Mouse (Mus musculus): ENCODE data around the gene Ddx31. TPM values are rescaled to one million over a fixed set of nuclear protein-coding genes. Genes with fewer than 3 reads are reported as not detected.
A peak's percentile ranks its signal among the peaks of the same experiment; 100 is the strongest.

Gene Ddx31
- polyA plus RNA-seq, 1 experiment = 3.4 TPM

DNA sequence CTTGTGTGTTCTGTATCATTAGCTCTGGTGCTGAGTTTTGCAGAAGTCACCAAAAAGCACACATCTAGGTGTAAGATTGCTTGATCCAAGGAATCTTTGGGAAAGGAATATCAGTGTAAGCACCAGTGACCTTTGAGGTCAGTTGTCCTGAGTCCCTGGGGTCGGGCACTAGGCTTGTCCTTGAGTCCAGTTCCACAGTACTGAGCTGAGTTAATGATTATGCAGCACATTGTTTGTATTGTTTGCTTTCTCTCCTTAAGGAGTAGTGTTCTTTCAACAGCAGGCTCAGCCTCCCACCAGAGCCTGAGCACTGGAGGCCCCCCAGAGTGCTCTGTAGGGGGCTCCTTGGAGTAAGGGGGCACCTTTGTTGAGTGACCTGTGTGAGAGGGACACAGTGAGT lies 52.6 kb downstream of the Ddx31 start:
- Histone ChIP-seq H3K4me3 (ENCODE audit: insufficient read depth, low read depth, low read length) (no peak overlapping the region), H3K4me1 (ENCODE audit: control insufficient read depth, insufficient read depth, low read length) (no peaks in the 10 kb centered on the region; the same call in 1 of the 2 replicates), H3K36me3 (ENCODE audit: control insufficient read depth, insufficient read depth, low read length) (no peaks in the 10 kb centered on the region), H3K27ac (ENCODE audit: insufficient read depth, low read depth, low read length) (no peak overlapping the region), H3K27me3 (replicated peaks; ENCODE audit: control insufficient read depth, insufficient read depth, low read length) (no peaks in the 10 kb centered on the region)
- 31% methylated on average over 1 of the region's 1 CpGs for WGBS
- peak; percentile 51 for DNase-seq
- TF ChIP-seq CTCF (conservative IDR thresholded peaks at IDR 0.05; ENCODE audit: insufficient read depth, insufficient read length, low read depth, low read length) = no peak
- no peak for TF ChIP-seq POLR2A (IDR thresholded peaks at IDR 0.05; ENCODE audit: low read depth, low read length)

DNA sequence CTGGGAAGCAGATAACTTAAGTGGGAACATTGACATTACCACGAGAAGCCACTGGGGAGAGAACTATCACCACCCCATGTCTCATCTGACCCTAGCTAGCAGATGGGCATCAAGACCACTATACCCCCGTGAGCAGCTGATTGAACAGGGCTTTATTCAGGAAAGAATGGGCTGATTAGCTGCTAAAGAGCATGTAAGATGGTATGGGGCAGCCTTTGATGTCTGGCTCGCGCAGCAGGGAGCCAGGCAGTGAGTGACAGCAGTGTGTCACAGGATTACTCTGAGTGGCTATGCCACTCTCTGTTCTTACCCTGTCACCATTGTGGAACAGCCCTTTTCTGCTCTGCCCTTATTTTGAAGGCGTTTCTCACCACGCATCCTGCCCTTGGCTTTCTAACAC lies 53.3 kb downstream of the Ddx31 start:
- no peaks in the 10 kb centered on the region for H3K27me3 ChIP-seq (replicated peaks; ENCODE audit: control insufficient read depth, insufficient read depth, low read length)
- TF ChIP-seq POLR2A (IDR thresholded peaks at IDR 0.05; ENCODE audit: low read depth, low read length) (no peak), CTCF (conservative IDR thresholded peaks at IDR 0.05; ENCODE audit: insufficient read depth, insufficient read length, low read depth, low read length) (no peak)
- no peak overlapping the region for H3K27ac ChIP-seq (ENCODE audit: insufficient read depth, low read depth, low read length)
- no peaks in the 10 kb centered on the region for H3K36me3 ChIP-seq (ENCODE audit: control insufficient read depth, insufficient read depth, low read length)
- no peaks in the 10 kb centered on the region; the same call in 1 of the 2 replicates for H3K4me1 ChIP-seq (ENCODE audit: control insufficient read depth, insufficient read depth, low read length)
- H3K4me3 ChIP-seq (ENCODE audit: insufficient read depth, low read depth, low read length) = no peak overlapping the region
- 80% methylated on average over 6 of the region's 6 CpGs for WGBS
- DNase-seq = no peak

DNA sequence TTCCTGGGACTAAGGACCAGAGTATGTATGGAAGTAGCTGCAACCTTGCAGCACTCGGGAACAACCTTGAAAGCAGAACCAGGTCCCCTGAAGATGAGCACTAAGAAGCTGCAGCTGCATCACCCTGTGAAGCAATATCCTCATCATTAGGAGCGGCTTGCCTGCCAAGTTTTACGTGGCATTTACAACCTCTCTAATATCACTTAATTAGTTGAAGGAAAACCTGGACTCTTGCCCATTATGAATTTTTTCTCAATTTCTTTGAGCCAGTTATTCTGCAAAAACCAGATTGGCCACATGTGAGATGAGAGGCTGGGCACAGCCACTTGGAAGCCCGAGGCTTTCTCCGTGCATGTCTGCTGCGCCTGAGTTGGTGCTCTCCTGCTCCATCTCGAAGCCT lies 55.7 kb downstream of the Ddx31 start:
- WGBS = 80% methylated on average over 7 of the region's 7 CpGs
- Histone ChIP-seq H3K27ac (ENCODE audit: insufficient read depth, low read depth, low read length) (no peak overlapping the region), H3K4me3 (ENCODE audit: insufficient read depth, low read depth, low read length) (no peak overlapping the region), H3K4me1 (ENCODE audit: control insufficient read depth, insufficient read depth, low read length) (no peaks in the 10 kb centered on the region; the same call in 1 of the 2 replicates), H3K36me3 (ENCODE audit: control insufficient read depth, insufficient read depth, low read length) (no peaks in the 10 kb centered on the region), H3K27me3 (replicated peaks; ENCODE audit: control insufficient read depth, insufficient read depth, low read length) (no peaks in the 10 kb centered on the region)
- no peak for DNase-seq
- TF ChIP-seq POLR2A (IDR thresholded peaks at IDR 0.05; ENCODE audit: low read depth, low read length) = no peak
- no peak for TF ChIP-seq CTCF (conservative IDR thresholded peaks at IDR 0.05; ENCODE audit: insufficient read depth, insufficient read length, low read depth, low read length)

- no peaks in the 10 kb centered on the region for H3K36me3 ChIP-seq (ENCODE audit: control insufficient read depth, insufficient read depth, low read length)
- no peak overlapping the region for H3K27ac ChIP-seq (ENCODE audit: insufficient read depth, low read depth, low read length)
- WGBS = 84% methylated on average over 4 of the region's 4 CpGs
- no peak for DNase-seq
- no peak overlapping the region for H3K4me3 ChIP-seq (ENCODE audit: insufficient read depth, low read depth, low read length)
- H3K4me1 ChIP-seq (ENCODE audit: control insufficient read depth, insufficient read depth, low read length) = no peaks in the 10 kb centered on the region; the same call in 1 of the 2 replicates
- H3K27me3 ChIP-seq (replicated peaks; ENCODE audit: control insufficient read depth, insufficient read depth, low read length) = no peaks in the 10 kb centered on the region
- TF ChIP-seq CTCF (conservative IDR thresholded peaks at IDR 0.05; ENCODE audit: insufficient read depth, insufficient read length, low read depth, low read length) = no peak
- no peak for TF ChIP-seq POLR2A (IDR thresholded peaks at IDR 0.05; ENCODE audit: low read depth, low read length)
Observed at GRCm38 (mm10) chr2:28897340-28897899, 57.2 kb downstream of the Ddx31 start.

DNA sequence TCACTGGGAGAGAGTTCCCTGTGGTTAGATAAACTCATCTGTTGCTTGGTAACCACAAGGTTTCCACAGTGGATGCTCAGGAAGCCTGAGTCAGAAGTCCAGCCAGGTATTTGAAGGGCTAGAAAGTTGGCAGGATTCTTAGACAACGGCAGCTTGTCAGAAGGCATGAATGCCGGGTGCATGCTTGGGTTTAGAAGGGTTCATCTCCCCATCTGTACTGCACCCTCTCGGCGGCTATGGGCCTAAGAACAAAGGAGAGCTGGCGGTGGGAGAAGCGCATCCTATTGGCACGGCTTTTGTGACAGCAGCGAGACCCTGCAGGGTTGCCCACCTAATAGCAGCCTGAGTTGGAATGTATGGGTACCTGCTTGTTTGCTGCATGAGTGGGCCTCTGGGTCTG lies 62.1 kb downstream of the Ddx31 start:
- Histone ChIP-seq H3K27me3 (replicated peaks; ENCODE audit: control insufficient read depth, insufficient read depth, low read length) (no peaks in the 10 kb centered on the region), H3K4me1 (ENCODE audit: control insufficient read depth, insufficient read depth, low read length) (no peaks in the 10 kb centered on the region), H3K27ac (ENCODE audit: insufficient read depth, low read depth, low read length) (no peak overlapping the region), H3K4me3 (ENCODE audit: insufficient read depth, low read depth, low read length) (no peak overlapping the region), H3K36me3 (ENCODE audit: control insufficient read depth, insufficient read depth, low read length) (no peaks in the 10 kb centered on the region)
- 95% methylated on average over 8 of the region's 8 CpGs for WGBS
- TF ChIP-seq POLR2A (IDR thresholded peaks at IDR 0.05; ENCODE audit: low read depth, low read length) (no peak), CTCF (conservative IDR thresholded peaks at IDR 0.05; ENCODE audit: insufficient read depth, insufficient read length, low read depth, low read length) (no peak)
- no peak for DNase-seq

GRCm38 (mm10) chr2:28903871-28904270 lies 63.7 kb downstream of the Ddx31 start:
- DNase-seq = no peak
- 80% methylated on average over 5 of the region's 5 CpGs for WGBS

GRCm38 (mm10) chr2:28904786-28905185 lies 64.6 kb downstream of the Ddx31 start:
- 86% methylated on average over 9 of the region's 9 CpGs for WGBS
- Histone ChIP-seq H3K27ac (ENCODE audit: insufficient read depth, low read depth, low read length) (no peak overlapping the region), H3K4me1 (ENCODE audit: control insufficient read depth, insufficient read depth, low read length) (no peaks in the 10 kb centered on the region; the same call in 1 of the 2 replicates), H3K36me3 (ENCODE audit: control insufficient read depth, insufficient read depth, low read length) (no peaks in the 10 kb centered on the region), H3K4me3 (ENCODE audit: insufficient read depth, low read depth, low read length) (no peak overlapping the region), H3K27me3 (replicated peaks; ENCODE audit: control insufficient read depth, insufficient read depth, low read length) (0 out of 2 replicates have a peak, but pooled peaks cover 1% of the 10 kb centered on the region)
- no peak for TF ChIP-seq CTCF (conservative IDR thresholded peaks at IDR 0.05; ENCODE audit: insufficient read depth, insufficient read length, low read depth, low read length)
- no peak for DNase-seq

More at GRCm38 (mm10) chr2:28903871-28904270, 63.7 kb downstream of the Ddx31 start:
- H3K27me3 ChIP-seq (replicated peaks; ENCODE audit: control insufficient read depth, insufficient read depth, low read length) = no peaks in the 10 kb centered on the region
- H3K36me3 ChIP-seq (ENCODE audit: control insufficient read depth, insufficient read depth, low read length) = no peaks in the 10 kb centered on the region
- no peak overlapping the region for H3K27ac ChIP-seq (ENCODE audit: insufficient read depth, low read depth, low read length)
- no peak for TF ChIP-seq CTCF (conservative IDR thresholded peaks at IDR 0.05; ENCODE audit: insufficient read depth, insufficient read length, low read depth, low read length)
- TF ChIP-seq POLR2A (IDR thresholded peaks at IDR 0.05; ENCODE audit: low read depth, low read length) = no peak
- H3K4me3 ChIP-seq (ENCODE audit: insufficient read depth, low read depth, low read length) = no peak overlapping the region
- no peaks in the 10 kb centered on the region for H3K4me1 ChIP-seq (ENCODE audit: control insufficient read depth, insufficient read depth, low read length)

All from kidney, adult 2 months (tissue).